Mouse (Mus musculus) spleen, adult 2 months (tissue): ENCODE results near the gene Hs1bp3.

ENCODE experiments used
- CTCF ChIP-seq: fragments of 200-500 bp; IDR thresholded peaks from 2 replicates; pipeline ENCODE4 v1.5.1; 2011; ENCODE audit warnings: mild to moderate bottlenecking, inconsistent platforms; ENCODE audit not compliant: insufficient read depth, insufficient read length, insufficient replicate concordance; ENCODE audit errors: extremely low read depth
- POLR2A ChIP-seq: fragments of 200-500 bp; IDR thresholded peaks from 2 replicates; pipeline ENCODE4 v1.6.1; 2011; ENCODE audit warnings: low read depth, low read length, inconsistent platforms

DNA sequence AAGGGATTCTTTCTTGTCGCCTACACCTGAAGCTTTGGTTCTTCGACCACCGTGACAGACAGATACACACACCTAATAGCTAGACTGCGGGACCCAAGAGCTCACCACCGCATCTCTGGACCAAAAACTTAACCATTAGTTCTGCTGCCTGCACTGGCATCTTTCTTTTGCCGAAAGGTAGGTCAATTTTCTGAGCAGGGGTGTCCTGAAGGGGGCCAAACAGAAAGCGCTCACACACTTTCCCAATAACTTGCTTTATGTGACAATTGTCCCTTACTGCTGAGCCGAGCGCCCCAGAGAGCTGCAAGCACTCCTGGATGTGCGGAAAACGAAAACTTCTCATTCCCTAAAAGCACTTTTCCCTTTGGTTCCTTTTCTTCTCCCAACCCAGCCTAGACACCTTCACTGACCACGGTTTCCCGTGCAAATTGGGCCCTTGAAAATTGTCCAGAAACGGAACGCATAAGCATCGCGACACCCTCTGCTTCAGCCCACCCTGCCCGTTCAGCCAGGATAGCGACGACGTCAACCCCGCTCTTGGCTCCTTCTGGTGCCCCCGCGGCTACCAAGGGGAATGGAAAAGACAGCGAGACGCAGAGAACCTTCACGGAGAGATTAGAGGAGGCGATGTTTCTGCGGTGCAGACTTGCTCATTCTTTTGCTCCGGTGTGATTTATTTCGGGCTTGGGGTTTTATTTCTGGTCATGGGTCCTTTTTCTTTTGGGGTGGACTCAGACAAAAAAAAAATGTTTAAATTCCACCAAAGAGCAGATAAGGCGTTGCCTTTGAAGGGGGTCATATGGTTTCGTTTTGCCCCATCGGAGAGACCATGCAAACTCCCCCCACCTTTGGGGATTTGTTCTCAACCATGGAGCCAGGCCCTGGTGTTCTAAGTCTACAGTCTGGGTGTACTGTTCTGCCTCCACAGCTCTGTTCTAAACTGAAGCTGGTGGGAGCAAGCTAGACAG lies 13.8 kb upstream of the Hs1bp3 start:
- TF ChIP-seq CTCF = no peak
- no peak for TF ChIP-seq POLR2A
